In genomic region chr11:106486042-106486865, GRCm38 (mm10) we compare ENCODE assay signal across 8 mouse cellular contexts. TPM values are rescaled to one million over a fixed set of nuclear protein-coding genes. Genes with fewer than 3 reads are reported as not detected.
A peak's percentile ranks its signal among the peaks of the same experiment; 100 is the strongest.
DNase-seq lines count a peak whose midpoint lies in the region; ATAC-seq and TF ChIP-seq lines count a peak whose summit lies in the region.

No protein-coding gene starts in this region.

- peaks cover 9% of the 10 kb centered on the region; the same call in 1 of the 2 replicates for H3K4me1 ChIP-seq in embryonic facial prominence, embryonic 13.5 days
- H3K4me1 ChIP-seq in intestine, embryonic 16.5 days (ENCODE audit: control insufficient read depth, insufficient read depth, low read length): peaks cover 19% of the 10 kb centered on the region
- peaks cover 16% of the 10 kb centered on the region for H3K4me1 ChIP-seq in neural tube, embryonic 13.5 days (replicated peaks)

- WGBS in embryonic facial prominence, embryonic 13.5 days: 38% methylated on average over 16 of the region's 16 CpGs
- WGBS in intestine, embryonic 16.5 days: 30% methylated on average over 16 of the region's 16 CpGs
- 57% methylated on average over 16 of the region's 16 CpGs for WGBS in neural tube, embryonic 13.5 days

- TF ChIP-seq CTCF in left cerebral cortex, adult 2 months (IDR thresholded peaks at IDR 0.05): no peak

- no peak for DNase-seq in left cerebral cortex, adult 2 months (ENCODE audit: extremely low spot score in 1 of 2, low spot score in 2 of 2)
- DNase-seq in left cerebral cortex, adult 11 months (ENCODE audit: low spot score): no peak
- no peak for DNase-seq in frontal cortex, postnatal 14 days (ENCODE audit: low spot score in 2 of 2)
- DNase-seq in spleen, adult 12 weeks (ENCODE audit: low spot score): no peak
- DNase-seq in kidney, postnatal 25 days: no peak

- peak overlapping the region; percentile 97 for H3K4me3 ChIP-seq in left cerebral cortex, adult 2 months
- H3K4me3 ChIP-seq in embryonic facial prominence, embryonic 13.5 days: peak overlapping the region; percentile 97
- peak overlapping the region; percentile 97 for H3K4me3 ChIP-seq in intestine, embryonic 16.5 days (ENCODE audit: low read length)
- H3K4me3 ChIP-seq in neural tube, embryonic 13.5 days: peak overlapping the region; percentile 94

- no peak overlapping the region for H3K27ac ChIP-seq in left cerebral cortex, adult 2 months
- no peak overlapping the region for H3K27ac ChIP-seq in embryonic facial prominence, embryonic 13.5 days
- no peak overlapping the region for H3K27ac ChIP-seq in intestine, embryonic 16.5 days (ENCODE audit: low read length)
- H3K27ac ChIP-seq in neural tube, embryonic 13.5 days (replicated peaks): no peak overlapping the region

- no peaks in the 10 kb centered on the region for H3K27me3 ChIP-seq in embryonic facial prominence, embryonic 13.5 days
- H3K27me3 ChIP-seq in intestine, embryonic 16.5 days (replicated peaks; ENCODE audit: control insufficient read depth, insufficient read depth, low read length): no peaks in the 10 kb centered on the region
- H3K27me3 ChIP-seq in neural tube, embryonic 13.5 days: no peaks in the 10 kb centered on the region

- H3K36me3 ChIP-seq in embryonic facial prominence, embryonic 13.5 days: no peaks in the 10 kb centered on the region
- no peaks in the 10 kb centered on the region for H3K36me3 ChIP-seq in intestine, embryonic 16.5 days (ENCODE audit: control insufficient read depth, insufficient read depth, low read length)
- H3K36me3 ChIP-seq in neural tube, embryonic 13.5 days: no peaks in the 10 kb centered on the region

- intact Hi-C loops in left cerebral cortex, adult 2 months (cut with DNase I): no loop called here

- peak overlapping the region; percentile 77 for H3K4me2 ChIP-seq in embryonic facial prominence, embryonic 13.5 days
- H3K4me2 ChIP-seq in intestine, embryonic 16.5 days (ENCODE audit: low read depth, low read length): peak overlapping the region; percentile 83
- H3K4me2 ChIP-seq in neural tube, embryonic 13.5 days: peak overlapping the region; percentile 91

- H3K9ac ChIP-seq in embryonic facial prominence, embryonic 13.5 days: peak overlapping the region; percentile 90; the same call in 1 of the 2 replicates
- peak overlapping the region; percentile 93 for H3K9ac ChIP-seq in intestine, embryonic 16.5 days (ENCODE audit: low read depth, low read length)
- H3K9ac ChIP-seq in neural tube, embryonic 13.5 days: peak overlapping the region; percentile 88

- ATAC-seq in embryonic facial prominence, embryonic 13.5 days (ENCODE audit: insufficient number of reproducible peaks, insufficient read depth, low FRiP score, low TSS enrichment, low read depth): no peak
- ATAC-seq in intestine, embryonic 16.5 days: no peak
- no peak for ATAC-seq in neural tube, embryonic 13.5 days (ENCODE audit: low read depth)

- H3K9me3 ChIP-seq in embryonic facial prominence, embryonic 13.5 days: no peaks in the 10 kb centered on the region
- no peaks in the 10 kb centered on the region for H3K9me3 ChIP-seq in intestine, embryonic 16.5 days (ENCODE audit: control insufficient read depth, low read length)
- H3K9me3 ChIP-seq in neural tube, embryonic 13.5 days: no peaks in the 10 kb centered on the region

RNA-seq across cellular contexts. Expression of gene Ern1, which starts 1.4 kb away (rescaled TPM):
- 10 to 100 TPM; 10.4 to 11.3 TPM for total RNA-seq in left cerebral cortex, adult 2 months (2021)
- 7.0 and 7.5 TPM in 2 replicates for polyA plus RNA-seq in embryonic facial prominence, embryonic 13.5 days (2015; fragmentation: Nextera tagmentation; extraction: Ambion mirVana)
- polyA plus RNA-seq in intestine, embryonic 16.5 days (2015; fragmentation: Nextera tagmentation; extraction: Ambion mirVana): 4.1 TPM in 2 replicates
- 5.7 and 6.4 TPM in 2 replicates for polyA plus RNA-seq in neural tube, embryonic 13.5 days (2015; fragmentation: Nextera tagmentation; extraction: Ambion mirVana)
